Mouse (Mus musculus): ENCODE data around the gene Usp16. TPM values are rescaled to one million over a fixed set of nuclear protein-coding genes. Genes with fewer than 3 reads are reported as not detected.
"Not testable (repeated sequence)": the region's sequence is repeated elsewhere in the genome, so short reads cannot be mapped to it uniquely, and the experiment has no call there.

Usp16 gene
- polyA plus RNA-seq, 1 experiment from 2014 or later: 51.3 TPM

- H3K27me3 ChIP-seq (ENCODE audit: insufficient read depth, low read length): no peaks in the 10 kb centered on the region
- no peak overlapping the region for H3K4me2 ChIP-seq (replicated peaks; ENCODE audit: low read depth, low read length)
- H3K9ac ChIP-seq (replicated peaks; ENCODE audit: low read length): no peak overlapping the region
- H3K27ac ChIP-seq (ENCODE audit: low read length): no peak overlapping the region
- WGBS: 96% methylated on average over 3 of the region's 3 CpGs
- H3K9me3 ChIP-seq (ENCODE audit: low read length): no peaks in the 10 kb centered on the region
- no peak for ATAC-seq (ENCODE audit: low FRiP score, low TSS enrichment)
- H3K4me3 ChIP-seq (ENCODE audit: low read length): no peak overlapping the region
- peaks cover 15% of the 10 kb centered on the region; the same call in 1 of the 2 replicates for H3K4me1 ChIP-seq (ENCODE audit: insufficient read depth, low read length)
- H3K36me3 ChIP-seq (ENCODE audit: insufficient read depth, low read length): peaks cover 14% of the 10 kb centered on the region
These were observed 4.2 kb downstream of the Usp16 start for GRCm38 (mm10) chr16:87458752-87459151.

GRCm38 (mm10) chr16:87470579-87470978, 16.1 kb downstream of the Usp16 start:
- WGBS: 92% methylated on average over 4 of the region's 4 CpGs
- Histone ChIP-seq H3K4me3 (ENCODE audit: low read length) (no peak overlapping the region), H3K4me1 (ENCODE audit: insufficient read depth, low read length) (no peaks in the 10 kb centered on the region), H3K9ac (replicated peaks; ENCODE audit: low read length) (no peak overlapping the region), H3K36me3 (ENCODE audit: insufficient read depth, low read length) (peaks cover 49% of the 10 kb centered on the region), H3K27me3 (ENCODE audit: insufficient read depth, low read length) (no peaks in the 10 kb centered on the region), H3K27ac (ENCODE audit: low read length) (no peak overlapping the region), H3K9me3 (ENCODE audit: low read length) (no peaks in the 10 kb centered on the region), H3K4me2 (replicated peaks; ENCODE audit: low read depth, low read length) (no peak overlapping the region)
- no peak for ATAC-seq (ENCODE audit: low FRiP score, low TSS enrichment)

- no peaks in the 10 kb centered on the region for H3K9me3 ChIP-seq (ENCODE audit: low read length)
These were observed 29.9 kb downstream of the Usp16 start for GRCm38 (mm10) chr16:87484367-87484766.

GRCm38 (mm10) chr16:87486739-87487138, 32.2 kb downstream of the Usp16 start:
- peaks cover 84% of the 10 kb centered on the region for H3K36me3 ChIP-seq (ENCODE audit: insufficient read depth, low read length)
- H3K9me3 ChIP-seq (ENCODE audit: low read length): no peaks in the 10 kb centered on the region
- no peak overlapping the region for H3K4me3 ChIP-seq (ENCODE audit: low read length)
- no peak for ATAC-seq (ENCODE audit: low FRiP score, low TSS enrichment)
- no peak overlapping the region for H3K27ac ChIP-seq (ENCODE audit: low read length)
- H3K4me2 ChIP-seq (replicated peaks; ENCODE audit: low read depth, low read length): no peak overlapping the region
- H3K4me1 ChIP-seq (ENCODE audit: insufficient read depth, low read length): no peaks in the 10 kb centered on the region
- H3K27me3 ChIP-seq (ENCODE audit: insufficient read depth, low read length): no peaks in the 10 kb centered on the region
- H3K9ac ChIP-seq (replicated peaks; ENCODE audit: low read length): no peak overlapping the region
- 97% methylated on average over 5 of the region's 5 CpGs for WGBS

More at GRCm38 (mm10) chr16:87484367-87484766, 29.9 kb downstream of the Usp16 start:
- H3K4me3 ChIP-seq (ENCODE audit: low read length): no peak overlapping the region
- no peak for ATAC-seq (ENCODE audit: low FRiP score, low TSS enrichment)
- WGBS: 86% methylated on average over 5 of the region's 5 CpGs
- H3K9ac ChIP-seq (replicated peaks; ENCODE audit: low read length): no peak overlapping the region
- H3K27ac ChIP-seq (ENCODE audit: low read length): no peak overlapping the region
- H3K4me2 ChIP-seq (replicated peaks; ENCODE audit: low read depth, low read length): no peak overlapping the region
- H3K36me3 ChIP-seq (ENCODE audit: insufficient read depth, low read length): peaks cover 68% of the 10 kb centered on the region
- H3K4me1 ChIP-seq (ENCODE audit: insufficient read depth, low read length): no peaks in the 10 kb centered on the region
- no peaks in the 10 kb centered on the region for H3K27me3 ChIP-seq (ENCODE audit: insufficient read depth, low read length)

- no peaks in the 10 kb centered on the region for H3K4me1 ChIP-seq (ENCODE audit: insufficient read depth, low read length)
- no peak overlapping the region for H3K4me2 ChIP-seq (replicated peaks; ENCODE audit: low read depth, low read length)
- H3K9ac ChIP-seq (replicated peaks; ENCODE audit: low read length): no peak overlapping the region
- 85% methylated on average over 2 of the region's 2 CpGs for WGBS
- H3K4me3 ChIP-seq (ENCODE audit: low read length): no peak overlapping the region
- H3K9me3 ChIP-seq (ENCODE audit: low read length): no peaks in the 10 kb centered on the region
- H3K27me3 ChIP-seq (ENCODE audit: insufficient read depth, low read length): no peaks in the 10 kb centered on the region
- ATAC-seq (ENCODE audit: low FRiP score, low TSS enrichment): no peak
- H3K27ac ChIP-seq (ENCODE audit: low read length): no peak overlapping the region
- H3K36me3 ChIP-seq (ENCODE audit: insufficient read depth, low read length): peaks cover 78% of the 10 kb centered on the region
These were observed 34.1 kb downstream of the Usp16 start for GRCm38 (mm10) chr16:87488605-87489004.

GRCm38 (mm10) chr16:87492191-87492792, 37.8 kb downstream of the Usp16 start:
- not testable (repeated sequence) for ATAC-seq (ENCODE audit: low FRiP score, low TSS enrichment); H3K4me3 ChIP-seq (ENCODE audit: low read length); H3K27ac ChIP-seq (ENCODE audit: low read length); H3K9ac ChIP-seq (replicated peaks; ENCODE audit: low read length); H3K27me3 ChIP-seq (ENCODE audit: insufficient read depth, low read length); H3K9me3 ChIP-seq (ENCODE audit: low read length); H3K4me2 ChIP-seq (replicated peaks; ENCODE audit: low read depth, low read length)
- Histone ChIP-seq H3K4me1 (ENCODE audit: insufficient read depth, low read length) (peaks cover 17% of the 10 kb centered on the region), H3K36me3 (ENCODE audit: insufficient read depth, low read length) (peaks cover 47% of the 10 kb centered on the region)
- WGBS: 96% methylated on average over 12 of the region's 12 CpGs

- Histone ChIP-seq H3K27ac (ENCODE audit: low read length) (peak overlapping the region; percentile 81), H3K9me3 (ENCODE audit: low read length) (no peaks in the 10 kb centered on the region), H3K9ac (replicated peaks; ENCODE audit: low read length) (peak overlapping the region; percentile 93), H3K4me3 (ENCODE audit: low read length) (peak overlapping the region; percentile 88), H3K4me2 (replicated peaks; ENCODE audit: low read depth, low read length) (peak overlapping the region; percentile 91), H3K27me3 (ENCODE audit: insufficient read depth, low read length) (no peaks in the 10 kb centered on the region), H3K36me3 (ENCODE audit: insufficient read depth, low read length) (peaks cover 24% of the 10 kb centered on the region), H3K4me1 (ENCODE audit: insufficient read depth, low read length) (peaks cover 17% of the 10 kb centered on the region)
- under 1% methylated on average over 39 of the region's 39 CpGs for WGBS
- peak; percentile 49; the same call in 1 of the 2 replicates for ATAC-seq (ENCODE audit: low FRiP score, low TSS enrichment)
These were observed 40.6 kb downstream of the Usp16 start for GRCm38 (mm10) chr16:87494955-87495655.

GRCm38 (mm10) chr16:87495716-87496447, 41.4 kb downstream of the Usp16 start, which contains the start of gene Cct8:
TSS of gene Cct8 (minus strand) at chr16:87495873.
- ATAC-seq (ENCODE audit: low FRiP score, low TSS enrichment): peak; percentile 96
- peaks cover 17% of the 10 kb centered on the region for H3K36me3 ChIP-seq (ENCODE audit: insufficient read depth, low read length)
- under 1% methylated on average over 48 of the region's 48 CpGs for WGBS
- peak within 1 kb of the TSS; percentile 91 for H3K4me2 ChIP-seq (replicated peaks; ENCODE audit: low read depth, low read length)
- H3K27me3 ChIP-seq (ENCODE audit: insufficient read depth, low read length): no peaks in the 10 kb centered on the region
- H3K9ac ChIP-seq (replicated peaks; ENCODE audit: low read length): peak within 1 kb of the TSS; percentile 93
- H3K4me1 ChIP-seq (ENCODE audit: insufficient read depth, low read length): peaks cover 17% of the 10 kb centered on the region
- peak within 1 kb of the TSS; percentile 88 for H3K4me3 ChIP-seq (ENCODE audit: low read length)
- H3K9me3 ChIP-seq (ENCODE audit: low read length): no peaks in the 10 kb centered on the region
- peak within 1 kb of the TSS; percentile 95 for H3K27ac ChIP-seq (ENCODE audit: low read length)

GRCm38 (mm10) chr16:87496728-87497127, 42.2 kb downstream of the Usp16 start:
- Histone ChIP-seq H3K36me3 (ENCODE audit: insufficient read depth, low read length) (peaks cover 8% of the 10 kb centered on the region), H3K27me3 (ENCODE audit: insufficient read depth, low read length) (no peaks in the 10 kb centered on the region), H3K27ac (ENCODE audit: low read length) (0 out of 2 replicates have a peak overlapping the region, but pooled peaks have one; percentile 24), H3K4me1 (ENCODE audit: insufficient read depth, low read length) (peaks cover 17% of the 10 kb centered on the region), H3K4me2 (replicated peaks; ENCODE audit: low read depth, low read length) (peak overlapping the region; percentile 66), H3K9ac (replicated peaks; ENCODE audit: low read length) (no peak overlapping the region; the same call in 1 of the 2 replicates), H3K4me3 (ENCODE audit: low read length) (peak overlapping the region; percentile 88), H3K9me3 (ENCODE audit: low read length) (no peaks in the 10 kb centered on the region)
- no peak for ATAC-seq (ENCODE audit: low FRiP score, low TSS enrichment)
- 88% methylated on average over 2 of the region's 2 CpGs for WGBS

Measured in kidney, embryonic 16.5 days (tissue).